Mouse (Mus musculus) liver, embryonic 12.5 days (tissue): Measurements from ENCODE around the gene Ttc19. TPM values are rescaled to one million over a fixed set of nuclear protein-coding genes. Genes with fewer than 3 reads are reported as not detected.
"Not testable (repeated sequence)": the region's sequence is repeated elsewhere in the genome, so short reads cannot be mapped to it uniquely, and the experiment has no call there.

Source experiments
- ATAC-seq: fragments of 200-750 bp; cut with Nextera tagmentation; 2 replicates; pipeline ENCODE4 v1.8.0; 2017; ENCODE audit warnings: moderate number of reproducible peaks, mild to moderate bottlenecking, moderate library complexity
- H3K27ac ChIP-seq: fragments of 300-500 bp; sonication (generic); 2 replicates; pipeline ENCODE4 v1.5.1; 2016; ENCODE audit warnings: mild to moderate bottlenecking
- H3K27me3 ChIP-seq: fragments of 300-500 bp; sonication (generic); replicated peaks from 2 replicates; pipeline ENCODE4 v1.6.1; 2016; ENCODE audit warnings: mild to moderate bottlenecking, moderate library complexity
- H3K36me3 ChIP-seq: fragments of 300-500 bp; sonication (generic); 2 replicates; pipeline ENCODE4 v1.6.1; 2016; ENCODE audit warnings: mild to moderate bottlenecking, moderate library complexity
- H3K4me1 ChIP-seq: fragments of 300-500 bp; sonication (generic); 2 replicates; pipeline ENCODE4 v1.6.1; 2016
- H3K4me2 ChIP-seq: fragments of 300-500 bp; sonication (generic); 2 replicates; pipeline ENCODE4 v1.6.1; 2016; ENCODE audit warnings: mild to moderate bottlenecking, moderate library complexity
- H3K4me3 ChIP-seq: fragments of 300-500 bp; sonication (generic); 2 replicates; pipeline ENCODE4 v1.5.1; 2016; ENCODE audit warnings: mild to moderate bottlenecking, moderate library complexity
- H3K9ac ChIP-seq: fragments of 300-500 bp; sonication (generic); 2 replicates; pipeline ENCODE4 v1.6.1; 2016; ENCODE audit warnings: mild to moderate bottlenecking, moderate library complexity
- H3K9me3 ChIP-seq: fragments of 300-500 bp; sonication (generic); replicated peaks from 2 replicates; pipeline ENCODE4 v1.6.1; 2016; ENCODE audit warnings: mild to moderate bottlenecking, moderate library complexity
- WGBS: fragments of 180-500 bp; shearing (Covaris S2); methylation state at CpG from one replicate; pipeline ENCODE4 v1.1.7; 2016; ENCODE audit not compliant: insufficient replicate concordance; 5-methylcytosine and 5-hydroxymethylcytosine counted together
- polyA plus RNA-seq: library from polyadenylated mRNA; unstranded; fragments of >200 nt; fragmentation: Nextera tagmentation; extraction: Ambion mirVana; gene quantifications from 2 replicates; pipeline ENCODE4 v1.2.1, GENCODE M21; 2016

Ttc19 gene
- polyA plus RNA-seq, 1 experiment from 2014 or later, result 8.5 TPM

DNA sequence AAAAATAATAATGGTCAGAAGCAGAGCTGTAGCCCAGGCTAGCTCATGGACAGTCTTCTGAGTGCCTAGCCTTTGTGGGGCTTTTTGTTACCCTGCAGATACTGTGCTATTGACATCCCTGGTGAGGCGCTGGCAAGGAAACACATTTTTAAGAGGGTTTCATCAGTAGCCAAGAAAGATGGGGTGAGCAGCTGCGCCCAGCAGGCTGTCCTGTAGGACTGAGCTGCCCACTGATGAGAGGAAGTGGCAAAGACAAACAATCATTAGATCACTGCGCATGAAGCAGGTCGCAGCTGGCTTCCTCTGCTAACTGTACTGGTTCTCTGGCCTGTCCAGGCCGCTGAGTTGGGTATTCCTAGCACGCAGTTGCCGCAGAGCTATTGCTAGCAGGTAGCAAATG is 17.7 kb upstream of the Ttc19 start:
- no peak overlapping the region for H3K27ac ChIP-seq
- ATAC-seq, result no peak
- H3K36me3 ChIP-seq, result no peaks in the 10 kb centered on the region
- H3K4me3 ChIP-seq, result no peak overlapping the region
- H3K27me3 ChIP-seq, result peaks cover 53% of the 10 kb centered on the region
- 0 out of 2 replicates have a peak, but pooled peaks cover 3% of the 10 kb centered on the region for H3K4me1 ChIP-seq
- no peaks in the 10 kb centered on the region for H3K9me3 ChIP-seq
- H3K9ac ChIP-seq, result no peak overlapping the region
- H3K4me2 ChIP-seq, result no peak overlapping the region
- WGBS, result 69% methylated on average over 7 of the region's 7 CpGs

GRCm38 (mm10) chr11:62264018-62264417 is 17.3 kb upstream of the Ttc19 start:
- no peak for ATAC-seq

GRCm38 (mm10) chr11:62265642-62266041 is 15.6 kb upstream of the Ttc19 start:
- no peak overlapping the region for H3K4me2 ChIP-seq
- no peaks in the 10 kb centered on the region for H3K9me3 ChIP-seq
- H3K36me3 ChIP-seq, result no peaks in the 10 kb centered on the region
- WGBS, result 83% methylated on average over 7 of the region's 7 CpGs
- 0 out of 2 replicates have a peak, but pooled peaks cover 2% of the 10 kb centered on the region for H3K4me1 ChIP-seq
- no peak overlapping the region for H3K9ac ChIP-seq
- H3K27ac ChIP-seq, result no peak overlapping the region
- H3K4me3 ChIP-seq, result no peak overlapping the region
- H3K27me3 ChIP-seq, result peaks cover 35% of the 10 kb centered on the region
- ATAC-seq, result no peak

More at GRCm38 (mm10) chr11:62264018-62264417, 17.3 kb upstream of the Ttc19 start:
- Histone ChIP-seq H3K36me3 (no peaks in the 10 kb centered on the region), H3K4me1 (0 out of 2 replicates have a peak, but pooled peaks cover 3% of the 10 kb centered on the region), H3K27ac (no peak overlapping the region), H3K9ac (no peak overlapping the region), H3K27me3 (peaks cover 50% of the 10 kb centered on the region), H3K4me3 (no peak overlapping the region), H3K9me3 (no peaks in the 10 kb centered on the region), H3K4me2 (no peak overlapping the region)
- 39% methylated on average over 7 of the region's 7 CpGs for WGBS

GRCm38 (mm10) chr11:62266466-62267214 is 14.6 kb upstream of the Ttc19 start:
- H3K27me3 ChIP-seq, result peaks cover 25% of the 10 kb centered on the region
- no peak overlapping the region for H3K27ac ChIP-seq
- H3K4me2 ChIP-seq, result no peak overlapping the region
- H3K9ac ChIP-seq, result no peak overlapping the region
- 60% methylated on average over 17 of the region's 17 CpGs for WGBS
- ATAC-seq, result no peak
- H3K4me1 ChIP-seq, result no peaks in the 10 kb centered on the region
- no peaks in the 10 kb centered on the region for H3K9me3 ChIP-seq
- H3K4me3 ChIP-seq, result no peak overlapping the region
- no peaks in the 10 kb centered on the region for H3K36me3 ChIP-seq

DNA sequence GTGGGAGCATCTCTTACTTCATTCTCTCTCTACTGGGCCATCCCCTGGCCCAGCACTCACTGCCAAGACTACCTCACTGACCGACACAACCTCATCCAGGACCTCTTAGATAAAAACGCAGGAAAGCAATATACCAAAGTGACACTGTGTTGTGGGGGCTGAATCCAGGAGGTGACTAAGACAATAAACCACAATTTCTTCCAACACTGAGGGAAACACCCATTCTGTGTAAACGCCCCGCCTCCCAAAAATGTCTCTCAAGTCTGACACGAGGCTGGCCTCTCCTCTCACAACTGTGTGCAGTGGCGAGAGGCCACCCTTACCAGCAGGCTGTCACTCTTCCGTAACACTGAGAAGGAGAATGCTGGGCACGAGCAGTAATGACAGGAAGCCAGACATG is 12.9 kb upstream of the Ttc19 start:
- Histone ChIP-seq H3K9ac (no peak overlapping the region), H3K9me3 (no peaks in the 10 kb centered on the region), H3K27ac (no peak overlapping the region), H3K36me3 (no peaks in the 10 kb centered on the region), H3K4me1 (no peaks in the 10 kb centered on the region), H3K4me3 (no peak overlapping the region), H3K27me3 (peaks cover 16% of the 10 kb centered on the region), H3K4me2 (no peak overlapping the region)
- WGBS, result 59% methylated on average over 8 of the region's 8 CpGs
- ATAC-seq, result no peak

DNA sequence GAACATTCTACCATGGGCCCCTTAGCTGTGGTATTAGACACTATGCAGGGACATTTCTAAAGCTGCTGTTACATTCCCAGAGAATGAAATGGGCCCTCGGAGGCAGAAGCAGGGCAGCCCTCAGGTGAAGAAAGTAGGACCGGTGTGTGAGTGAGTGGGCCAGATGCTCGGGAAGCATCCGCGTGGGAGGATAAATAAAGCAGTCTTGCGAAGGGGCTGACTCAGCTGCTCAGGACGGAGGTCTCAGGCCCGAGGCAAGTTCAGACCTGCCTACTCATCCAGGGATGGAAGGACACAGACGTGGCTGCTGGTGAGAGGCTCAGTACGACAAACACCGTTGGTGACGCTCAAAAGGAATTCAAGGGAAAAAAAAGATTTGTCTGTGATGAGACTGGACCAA is 12.2 kb upstream of the Ttc19 start:
- no peak overlapping the region for H3K27ac ChIP-seq
- no peak overlapping the region for H3K4me3 ChIP-seq
- WGBS, result 79% methylated on average over 12 of the region's 12 CpGs
- H3K36me3 ChIP-seq, result no peaks in the 10 kb centered on the region
- no peak overlapping the region for H3K4me2 ChIP-seq
- no peak overlapping the region for H3K9ac ChIP-seq
- 0 out of 2 replicates have a peak, but pooled peaks cover 9% of the 10 kb centered on the region for H3K27me3 ChIP-seq
- no peaks in the 10 kb centered on the region for H3K9me3 ChIP-seq
- no peak for ATAC-seq
- H3K4me1 ChIP-seq, result no peaks in the 10 kb centered on the region

GRCm38 (mm10) chr11:62270851-62271250 is 10.4 kb upstream of the Ttc19 start:
- no peaks in the 10 kb centered on the region for H3K9me3 ChIP-seq
- H3K4me2 ChIP-seq, result no peak overlapping the region
- 0 out of 2 replicates have a peak, but pooled peaks cover 3% of the 10 kb centered on the region for H3K27me3 ChIP-seq
- WGBS, result 46% methylated on average over 5 of the region's 5 CpGs
- no peak overlapping the region for H3K9ac ChIP-seq
- no peak for ATAC-seq
- no peak overlapping the region for H3K27ac ChIP-seq
- H3K4me3 ChIP-seq, result no peak overlapping the region
- no peaks in the 10 kb centered on the region for H3K4me1 ChIP-seq
- H3K36me3 ChIP-seq, result no peaks in the 10 kb centered on the region

GRCm38 (mm10) chr11:62277086-62277485 is 4.2 kb upstream of the Ttc19 start:
- H3K4me1 ChIP-seq, result peaks cover 20% of the 10 kb centered on the region
- no peak overlapping the region for H3K4me2 ChIP-seq
- H3K9me3 ChIP-seq, result no peaks in the 10 kb centered on the region
- no peak for ATAC-seq
- no peak overlapping the region for H3K4me3 ChIP-seq
- no peak overlapping the region for H3K27ac ChIP-seq
- WGBS, result 62% methylated on average over 8 of the region's 8 CpGs
- no peaks in the 10 kb centered on the region for H3K27me3 ChIP-seq
- H3K9ac ChIP-seq, result no peak overlapping the region
- no peaks in the 10 kb centered on the region for H3K36me3 ChIP-seq

- WGBS, result 0% methylated on average over 5 of the region's 5 CpGs
- no peaks in the 10 kb centered on the region for H3K27me3 ChIP-seq
- H3K9me3 ChIP-seq, result no peaks in the 10 kb centered on the region
- ATAC-seq, result peak; percentile 56
- H3K36me3 ChIP-seq, result peaks cover under 1% of the 10 kb centered on the region
- H3K27ac ChIP-seq, result no peak overlapping the region
- no peak overlapping the region for H3K4me3 ChIP-seq
- H3K9ac ChIP-seq, result no peak overlapping the region
- peak overlapping the region; percentile 37 for H3K4me2 ChIP-seq
- peaks cover 22% of the 10 kb centered on the region for H3K4me1 ChIP-seq
These were observed 3.2 kb upstream of the Ttc19 start for GRCm38 (mm10) chr11:62278027-62278426.

DNA sequence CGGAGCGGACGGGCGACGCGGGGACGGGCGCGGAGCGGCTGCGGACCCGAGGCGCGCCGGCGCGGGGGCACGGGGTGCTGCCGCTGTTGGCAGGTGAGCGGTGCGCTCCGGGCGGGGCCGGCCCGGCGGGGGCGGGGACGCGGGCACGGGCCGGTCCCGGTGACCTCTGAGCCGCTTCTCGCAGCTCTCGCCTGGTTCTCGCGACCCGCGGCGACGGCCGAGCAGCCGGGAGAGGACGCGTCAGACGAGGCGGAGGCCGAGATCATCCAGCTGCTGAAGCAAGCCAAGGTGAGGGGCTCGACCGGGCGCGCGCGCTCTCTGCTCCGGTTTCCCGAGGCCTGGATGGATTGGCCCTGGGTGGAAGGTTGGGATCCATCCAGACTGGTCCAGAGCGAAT is 326 bp downstream of the Ttc19 start:
- ATAC-seq, result peak; percentile 85
- peak overlapping the region; percentile 82 for H3K9ac ChIP-seq
- peak overlapping the region; percentile 91 for H3K4me2 ChIP-seq
- WGBS, result 1% methylated on average over 55 of the region's 57 CpGs
- H3K4me1 ChIP-seq, result peaks cover 22% of the 10 kb centered on the region
- peak overlapping the region; percentile 91 for H3K27ac ChIP-seq
- no peaks in the 10 kb centered on the region for H3K27me3 ChIP-seq
- peak overlapping the region; percentile 88 for H3K4me3 ChIP-seq
- H3K9me3 ChIP-seq, result no peaks in the 10 kb centered on the region
- H3K36me3 ChIP-seq, result peaks cover 22% of the 10 kb centered on the region

- not testable (repeated sequence) for H3K27ac ChIP-seq, H3K27me3 ChIP-seq, H3K4me3 ChIP-seq, ATAC-seq, H3K4me2 ChIP-seq, H3K9ac ChIP-seq, H3K9me3 ChIP-seq
- peaks cover 15% of the 10 kb centered on the region for H3K4me1 ChIP-seq
- WGBS, result 89% methylated on average over 3 of the region's 3 CpGs
- peaks cover 33% of the 10 kb centered on the region for H3K36me3 ChIP-seq
These were observed 2.7 kb downstream of the Ttc19 start for GRCm38 (mm10) chr11:62284020-62284419.

- Histone ChIP-seq H3K4me2 (no peak overlapping the region), H3K36me3 (peaks cover 33% of the 10 kb centered on the region), H3K4me1 (peaks cover 12% of the 10 kb centered on the region), H3K9ac (no peak overlapping the region), H3K27ac (no peak overlapping the region), H3K27me3 (no peaks in the 10 kb centered on the region), H3K9me3 (no peaks in the 10 kb centered on the region), H3K4me3 (no peak overlapping the region)
- ATAC-seq, result no peak
- WGBS, result 70% methylated on average over 8 of the region's 8 CpGs
These were observed 3.7 kb downstream of the Ttc19 start for GRCm38 (mm10) chr11:62285020-62285419.
